Mouse (Mus musculus) hindbrain, embryonic 11.5 days (tissue): Measurements from ENCODE around the gene Tpi1. TPM values are rescaled to one million over a fixed set of nuclear protein-coding genes. Genes with fewer than 3 reads are reported as not detected.

Source experiments
- ATAC-seq: fragments of 200-750 bp; cut with Nextera tagmentation; 2 replicates; pipeline ENCODE4 v1.8.0; 2017; ENCODE audit warnings: mild to moderate bottlenecking, moderate TSS enrichment, moderate library complexity; ENCODE audit not compliant: low FRiP score
- DNase-seq: peaks from one replicate; pipeline ENCODE4 v3.0.0-alpha.2; 2015; ENCODE audit warnings: low spot score
- H3K27ac ChIP-seq: fragments of 300-500 bp; sonication (generic); 2 replicates; pipeline ENCODE4 v1.5.1; 2014; ENCODE audit warnings: mild to moderate bottlenecking, low read depth, low read length
- H3K27me3 ChIP-seq: fragments of 300-500 bp; sonication (generic); 2 replicates; pipeline ENCODE4 v1.6.1; 2014; ENCODE audit warnings: mild to moderate bottlenecking, low read length, moderate library complexity, mixed read lengths; ENCODE audit not compliant: control insufficient read depth, insufficient read depth
- H3K36me3 ChIP-seq: fragments of 300-500 bp; sonication (generic); 2 replicates; pipeline ENCODE4 v1.6.1; 2014; ENCODE audit warnings: mild to moderate bottlenecking, low read length, moderate library complexity, mixed read lengths; ENCODE audit not compliant: control insufficient read depth, insufficient read depth
- H3K4me1 ChIP-seq: fragments of 300-500 bp; sonication (generic); replicated peaks from 2 replicates; pipeline ENCODE4 v1.6.1; 2014; ENCODE audit warnings: low read length, mixed read lengths; ENCODE audit not compliant: control insufficient read depth, insufficient read depth
- H3K4me2 ChIP-seq: fragments of 300-500 bp; sonication (generic); replicated peaks from 2 replicates; pipeline ENCODE4 v1.6.1; 2014; ENCODE audit warnings: mild to moderate bottlenecking, low read depth, low read length
- H3K4me3 ChIP-seq: fragments of 300-500 bp; sonication (generic); 2 replicates; pipeline ENCODE4 v1.5.1; 2014; ENCODE audit warnings: low read depth, low read length
- H3K9ac ChIP-seq: fragments of 300-500 bp; sonication (generic); 2 replicates; pipeline ENCODE4 v1.6.1; 2014; ENCODE audit warnings: low read depth, low read length
- H3K9me3 ChIP-seq: fragments of 300-500 bp; sonication (generic); 2 replicates; pipeline ENCODE4 v1.6.1; 2016; ENCODE audit warnings: low read length; ENCODE audit not compliant: control insufficient read depth
- WGBS: fragments of 180-500 bp; shearing (Covaris S2); extraction: QIAGEN DNeasy Blood & Tissue Kit; methylation state at CpG from one replicate; pipeline ENCODE4 v1.1.7; 2014; 5-methylcytosine and 5-hydroxymethylcytosine counted together
- polyA plus RNA-seq: library from polyadenylated mRNA; unstranded; fragments of >200 nt; fragmentation: Nextera tagmentation; extraction: Ambion mirVana; gene quantifications from 2 replicates; pipeline ENCODE4 v1.2.1, GENCODE M21; 2014

Gene Tpi1
- polyA plus RNA-seq, 1 experiment from 2014 or later: 618 TPM

DNA sequence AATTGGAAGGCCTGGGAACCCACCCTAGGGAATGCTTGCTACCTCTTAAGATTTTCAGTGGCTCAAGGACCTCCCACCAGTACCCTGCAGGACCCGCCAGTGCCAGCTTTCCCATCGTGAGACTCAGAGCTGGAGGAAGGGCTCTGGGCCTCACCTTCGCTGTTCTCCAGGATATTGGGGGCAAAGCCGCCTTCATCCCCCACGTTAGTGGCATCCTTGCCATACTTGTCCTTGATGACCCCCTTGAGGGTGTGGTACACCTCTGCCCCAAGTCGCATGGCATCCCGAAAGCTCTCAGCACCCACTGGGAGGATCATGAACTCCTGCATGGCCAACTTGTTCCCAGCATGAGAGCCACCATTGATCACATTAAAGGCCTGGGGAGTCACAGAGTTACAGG is 48.1 kb downstream of the Tpi1 start:
- peaks cover 4% of the 10 kb centered on the region for H3K27me3 ChIP-seq
- no peaks in the 10 kb centered on the region for H3K9me3 ChIP-seq
- H3K4me2 ChIP-seq: no peak overlapping the region
- ATAC-seq (no peak), DNase-seq (no peak)
- no peak overlapping the region for H3K27ac ChIP-seq
- no peak overlapping the region for H3K4me3 ChIP-seq
- H3K36me3 ChIP-seq: no peaks in the 10 kb centered on the region
- 81% methylated on average over 7 of the region's 7 CpGs for WGBS
- no peaks in the 10 kb centered on the region; the same call in 1 of the 2 replicates for H3K4me1 ChIP-seq
- H3K9ac ChIP-seq: no peak overlapping the region

Other genes starting within 250 kb of the Tpi1 start
- gene C1rb, start 244.0 kb downstream of the Tpi1 start, polyA plus RNA-seq: not detected in 2 replicates
- gene C1s2, start 178.2 kb downstream of the Tpi1 start, polyA plus RNA-seq: 0.10 TPM in 1 of 2 replicates, not detected in the other
- gene Lpcat3, start 151.3 kb downstream of the Tpi1 start, polyA plus RNA-seq: 37.5 and 43.2 TPM in 2 replicates
- 196 and 203 TPM in 2 replicates for gene Emg1, start 102.1 kb downstream of the Tpi1 start, polyA plus RNA-seq
- gene Phb2, start 102.0 kb downstream of the Tpi1 start, polyA plus RNA-seq: 318 and 336 TPM in 2 replicates
- gene Ptpn6, start 75.6 kb downstream of the Tpi1 start, polyA plus RNA-seq: 7.1 and 7.9 TPM in 2 replicates
- gene Grcc10, start 72.9 kb downstream of the Tpi1 start, polyA plus RNA-seq: 553 and 590 TPM in 2 replicates
- gene Gm45234, start 58.3 kb downstream of the Tpi1 start, polyA plus RNA-seq: not detected in 2 replicates
- 9.2 and 12.7 TPM in 2 replicates for gene Atn1, start 57.8 kb downstream of the Tpi1 start, polyA plus RNA-seq
- 5.9 and 7.1 TPM in 2 replicates for gene Eno2, start 44.6 kb downstream of the Tpi1 start, polyA plus RNA-seq
- gene Lrrc23, start 34.6 kb downstream of the Tpi1 start, polyA plus RNA-seq: 4.1 and 4.7 TPM in 2 replicates
- gene Spsb2, start 5.6 kb downstream of the Tpi1 start, polyA plus RNA-seq: 4.8 and 6.7 TPM in 2 replicates
- gene Usp5, start 15.2 kb upstream of the Tpi1 start, polyA plus RNA-seq: 127 and 134 TPM in 2 replicates
- gene Cdca3, start 15.3 kb upstream of the Tpi1 start, polyA plus RNA-seq: 185 and 193 TPM in 2 replicates
- 0.22 and 0.64 TPM in 2 replicates for gene Gnb3, start 26.0 kb upstream of the Tpi1 start, polyA plus RNA-seq
- gene P3h3, start 43.5 kb upstream of the Tpi1 start, polyA plus RNA-seq: 12.1 and 14.7 TPM in 2 replicates
- 1.9 and 2.3 TPM in 2 replicates for gene Gpr162, start 49.7 kb upstream of the Tpi1 start, polyA plus RNA-seq
- gene Cd4, start 73.9 kb upstream of the Tpi1 start, polyA plus RNA-seq: 0.19 TPM in 1 of 2 replicates, not detected in the other
- 1.2 and 2.5 TPM in 2 replicates for gene Lag3, start 97.4 kb upstream of the Tpi1 start, polyA plus RNA-seq
- 321 and 337 TPM in 2 replicates for gene Ptms, start 105.8 kb upstream of the Tpi1 start, polyA plus RNA-seq
- 443 and 465 TPM in 2 replicates for gene Mlf2, start 117.1 kb upstream of the Tpi1 start, polyA plus RNA-seq
- 94.3 and 99.7 TPM in 2 replicates for gene Cops7a, start 151.2 kb upstream of the Tpi1 start, polyA plus RNA-seq
- gene Pianp, start 182.4 kb upstream of the Tpi1 start, polyA plus RNA-seq: 1.6 and 1.9 TPM in 2 replicates
- 8.7 and 16.5 TPM in 2 replicates for gene Zfp384, start 194.8 kb upstream of the Tpi1 start, polyA plus RNA-seq
- gene Ing4, start 225.5 kb upstream of the Tpi1 start, polyA plus RNA-seq: 120 and 133 TPM in 2 replicates
- 10.7 and 12.2 TPM in 2 replicates for gene Acrbp, start 235.4 kb upstream of the Tpi1 start, polyA plus RNA-seq